Mouse (Mus musculus): ENCODE measurements around the gene Grk2.

DNA sequence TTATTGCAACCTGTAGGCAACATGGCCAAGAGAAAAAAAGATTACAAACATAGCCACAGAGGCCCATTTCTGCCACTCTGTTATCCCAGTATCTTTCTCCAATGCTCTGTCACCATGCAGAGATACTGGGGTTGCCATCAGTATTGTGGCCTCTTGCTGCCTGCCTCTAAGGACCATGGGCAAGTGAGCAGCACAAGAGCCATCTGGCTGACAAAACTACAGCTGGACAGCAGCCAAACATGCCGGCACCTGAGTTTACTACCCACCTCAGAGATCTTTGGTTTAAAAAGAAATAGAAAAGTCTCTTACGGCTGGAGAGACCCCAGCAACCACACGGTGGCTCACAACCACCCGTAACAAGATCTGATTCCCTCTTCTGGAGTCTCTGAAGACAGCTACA is 13.2 kb upstream of the Grk2 start:
- TF ChIP-seq CTCF (IDR thresholded peaks at IDR 0.05; ENCODE audit: borderline replicate concordance, insufficient read depth, low read depth, low read length): no peak
- no peak for TF ChIP-seq POLR2A (IDR thresholded peaks at IDR 0.05; ENCODE audit: borderline replicate concordance, insufficient read depth, low read length)

Data from cerebellum, adult 2 months (tissue).